Mouse (Mus musculus) G1E (cell line): ENCODE measurements around the gene Enpp3. TPM values are rescaled to one million over a fixed set of nuclear protein-coding genes. Genes with fewer than 3 reads are reported as not detected.
A peak's percentile ranks its signal among the peaks of the same experiment; 100 is the strongest.

Source experiments
- ATAC-seq: 2 replicates; pipeline ENCODE4 v1.8.0; 2016; ENCODE audit warnings: mild to moderate bottlenecking; ENCODE audit not compliant: insufficient number of reproducible peaks, poor library complexity, low FRiP score, severe bottlenecking; ENCODE audit errors: extremely low read depth
- DNase-seq: peaks from one replicate; pipeline ENCODE4 v3.0.0; 2012; ENCODE audit warnings: low spot score
- H3K27me3 ChIP-seq: 2 replicates; pipeline ENCODE4 v1.6.1; 2012; ENCODE audit warnings: mild to moderate bottlenecking, low read length, inconsistent platforms; ENCODE audit not compliant: insufficient read depth
- H3K36me3 ChIP-seq: replicated peaks from 2 replicates; pipeline ENCODE3; 2012; ENCODE audit warnings: mild to moderate bottlenecking, inconsistent platforms
- H3K4me1 ChIP-seq: 2 replicates; pipeline ENCODE4 v1.6.1; 2012; ENCODE audit warnings: low read depth, low read length, inconsistent platforms, mixed read lengths; ENCODE audit not compliant: insufficient read depth
- H3K4me3 ChIP-seq: 2 replicates; pipeline ENCODE4 v1.5.1; 2012; ENCODE audit warnings: low read depth, mild to moderate bottlenecking, inconsistent platforms, low read length, moderate library complexity, mixed read lengths
- H3K9me3 ChIP-seq: replicated peaks from 2 replicates; pipeline ENCODE4 v1.6.1; 2012; ENCODE audit warnings: inconsistent platforms
- CTCF ChIP-seq: IDR thresholded peaks from 2 replicates; pipeline ENCODE4 v1.5.1; 2012; ENCODE audit warnings: low read depth, low read length, inconsistent platforms, mixed read lengths
- GATA1 ChIP-seq: IDR thresholded peaks from 2 replicates; pipeline ENCODE4 v1.6.1; 2012; ENCODE audit warnings: borderline replicate concordance, low read length, inconsistent platforms, mixed read lengths
- GATA2 ChIP-seq: IDR thresholded peaks from 2 replicates; pipeline ENCODE4 v1.6.1; 2012; ENCODE audit warnings: low read depth, low read length, inconsistent platforms, borderline replicate concordance
- POLR2AphosphoS5 ChIP-seq: IDR thresholded peaks from 2 replicates; pipeline ENCODE4 v1.6.1; 2012; ENCODE audit warnings: low read depth, low read length, inconsistent platforms; ENCODE audit not compliant: insufficient replicate concordance
- TAL1 ChIP-seq: conservative IDR thresholded peaks from 2 replicates; pipeline ENCODE4 v1.6.1; 2012; ENCODE audit warnings: low read depth, low read length, inconsistent platforms, mixed read lengths
- polyA plus RNA-seq: library from polyadenylated mRNA; stranded (reverse); fragments of >175 nt; gene quantifications from 2 replicates; pipeline ENCODE4 v1.2.3, GENCODE M21; 2012
- total RNA-seq, 2 experiments: library from RNA; stranded (forward) in 1 of 2; stranded (reverse) in 1 of 2; fragments of 200-1000 nt in 1 of 2; fragments of >200 nt in 1 of 2; fragmentation: Nextera tagmentation in 1 of 2; gene quantifications; 2 replicates each; pipeline ENCODE4 v1.2.3; 2014 to 2017

Enpp3 gene
- total RNA-seq (2014; fragmentation: Nextera tagmentation): 0.63 TPM in 1 of 2 replicates, not detected in the other
- total RNA-seq (2017): 0.12 and 0.27 TPM in 2 replicates
- polyA plus RNA-seq: not detected in 2 replicates

DNA sequence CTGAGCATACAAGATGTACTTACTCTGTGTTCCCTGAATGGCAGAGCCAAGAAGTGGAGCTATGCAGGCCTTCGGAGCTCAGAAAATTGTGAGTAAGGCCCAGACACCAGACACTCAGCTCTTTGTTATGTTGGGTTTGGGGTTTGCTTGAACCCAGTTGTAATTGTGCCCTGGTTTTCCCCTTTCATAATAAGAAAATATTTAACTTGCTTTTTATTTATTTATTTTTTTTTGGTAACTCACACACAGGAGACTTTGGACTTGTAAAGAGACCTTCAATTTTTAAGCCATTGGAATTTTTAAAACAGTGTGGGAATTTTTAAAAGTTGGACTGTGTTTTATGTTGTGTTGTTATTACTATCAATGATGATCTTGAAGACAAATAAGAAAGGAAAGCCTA lies at the start of gene Enpp3:
Gene Enpp3, minus strand, starts transcription at position 148 of the 400 bp plus-strand sequence.
- H3K9me3 ChIP-seq: peaks cover 17% of the 10 kb centered on the region
- H3K4me1 ChIP-seq: no peaks in the 10 kb centered on the region; the same call in 1 of the 2 replicates
- ATAC-seq: no peak
- H3K27me3 ChIP-seq: no peaks in the 10 kb centered on the region
- no peak within 1 kb of the TSS for H3K4me3 ChIP-seq
- no peak for TF ChIP-seq POLR2AphosphoS5
- no peaks in the 10 kb centered on the region for H3K36me3 ChIP-seq
- no peak for DNase-seq

DNA sequence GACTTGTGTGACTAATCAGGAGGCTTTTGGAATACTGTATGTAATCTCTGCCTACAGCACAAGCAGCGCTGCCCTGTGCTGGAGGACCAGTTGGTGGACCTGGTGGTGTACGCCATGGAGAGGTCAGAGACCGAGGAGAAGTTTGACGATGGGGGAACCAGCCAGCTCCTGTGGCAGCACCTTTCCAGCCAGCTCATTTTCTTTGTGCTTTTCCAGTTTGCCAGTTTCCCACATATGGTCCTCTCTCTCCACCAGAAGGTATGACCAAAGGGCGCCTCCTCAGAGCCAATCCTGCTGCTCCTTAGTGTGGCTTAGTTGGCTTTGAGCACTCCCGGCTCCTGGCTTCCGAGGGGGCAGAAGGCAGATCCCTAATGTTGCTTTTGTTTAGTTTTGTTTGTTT lies 45.7 kb upstream of the Enpp3 start:
- H3K27me3 ChIP-seq: no peaks in the 10 kb centered on the region
- peaks cover 87% of the 10 kb centered on the region for H3K36me3 ChIP-seq
- no peaks in the 10 kb centered on the region for H3K9me3 ChIP-seq
- DNase-seq (no peak), ATAC-seq (no peak)
- TF ChIP-seq GATA2 (no peak), GATA1 (no peak), CTCF (no peak), TAL1 (no peak), POLR2AphosphoS5 (no peak)
- no peak overlapping the region for H3K4me3 ChIP-seq
- H3K4me1 ChIP-seq: no peaks in the 10 kb centered on the region

GRCm38 (mm10) chr10:24886008-24886407 lies 43.4 kb upstream of the Enpp3 start:
- no peak for DNase-seq
- H3K4me1 ChIP-seq: no peaks in the 10 kb centered on the region
- H3K27me3 ChIP-seq: no peaks in the 10 kb centered on the region
- peaks cover 92% of the 10 kb centered on the region for H3K36me3 ChIP-seq
- no peak for TF ChIP-seq GATA2
- no peak for TF ChIP-seq POLR2AphosphoS5
- peak; percentile 28; the same call in 1 of the 2 replicates for TF ChIP-seq CTCF
- no peak for TF ChIP-seq TAL1
- TF ChIP-seq GATA1: no peak
- H3K9me3 ChIP-seq: no peaks in the 10 kb centered on the region
- peak; percentile 54 for ATAC-seq
- H3K4me3 ChIP-seq: no peak overlapping the region

GRCm38 (mm10) chr10:24873624-24874023 lies 31.0 kb upstream of the Enpp3 start:
- no peak for ATAC-seq
- no peak for DNase-seq
- Histone ChIP-seq H3K4me3 (no peak overlapping the region), H3K27me3 (no peaks in the 10 kb centered on the region), H3K4me1 (peaks cover 6% of the 10 kb centered on the region; the same call in 1 of the 2 replicates), H3K9me3 (no peaks in the 10 kb centered on the region), H3K36me3 (peaks cover 64% of the 10 kb centered on the region)
- 0 out of 2 replicates have a peak, but pooled peaks have one; percentile 27 for TF ChIP-seq CTCF
- no peak for TF ChIP-seq POLR2AphosphoS5

DNA sequence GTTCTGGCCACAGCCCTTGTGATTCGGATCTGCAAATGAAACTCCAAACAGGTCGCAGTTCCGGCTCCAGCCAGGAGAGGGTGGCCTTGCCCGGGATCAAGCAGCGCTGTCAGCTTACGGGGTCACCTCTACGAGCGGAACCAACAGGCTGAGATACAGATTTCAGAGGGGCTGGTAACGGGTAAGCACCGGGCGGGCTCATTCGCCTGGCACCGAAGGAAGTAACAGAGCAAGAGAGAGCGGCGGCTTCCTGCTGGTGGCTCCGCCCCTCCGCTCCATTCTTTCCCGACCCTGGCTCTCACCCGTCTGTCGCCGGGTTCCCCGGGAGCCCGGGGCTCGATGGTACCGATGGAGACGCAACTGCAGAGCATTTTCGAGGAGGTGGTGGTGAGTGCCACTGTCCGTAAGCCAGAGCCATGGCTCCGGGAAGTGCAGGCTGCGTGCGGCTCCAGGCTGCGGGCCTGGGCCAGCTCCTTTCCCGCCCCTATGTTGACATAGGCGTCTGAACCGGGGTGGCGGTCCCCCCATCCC lies 27.2 kb upstream of the Enpp3 start, which contains the start of gene Med23:
Gene Med23, plus strand, starts transcription at position 227 of the 531 bp plus-strand sequence.
- H3K9me3 ChIP-seq: no peaks in the 10 kb centered on the region
- ATAC-seq (peak; percentile 100), DNase-seq (peak; percentile 76)
- H3K27me3 ChIP-seq: no peaks in the 10 kb centered on the region; the same call in 1 of the 2 replicates
- peaks cover 30% of the 10 kb centered on the region for H3K36me3 ChIP-seq
- peaks cover 6% of the 10 kb centered on the region; the same call in 1 of the 2 replicates for H3K4me1 ChIP-seq
- H3K4me3 ChIP-seq: peak within 1 kb of the TSS; percentile 91
- peak; percentile 75; the same call in 1 of the 2 replicates for TF ChIP-seq CTCF
- TF ChIP-seq POLR2AphosphoS5: no peak

GRCm38 (mm10) chr10:24864434-24864833 lies 21.8 kb upstream of the Enpp3 start:
- peaks cover 2% of the 10 kb centered on the region; the same call in 1 of the 2 replicates for H3K4me1 ChIP-seq
- no peak overlapping the region for H3K4me3 ChIP-seq
- H3K9me3 ChIP-seq: no peaks in the 10 kb centered on the region
- no peak for DNase-seq
- H3K36me3 ChIP-seq: no peaks in the 10 kb centered on the region
- no peaks in the 10 kb centered on the region; the same call in 1 of the 2 replicates for H3K27me3 ChIP-seq
- ATAC-seq: no peak
- TF ChIP-seq GATA1: no peak
- no peak for TF ChIP-seq POLR2AphosphoS5
- no peak for TF ChIP-seq TAL1
- TF ChIP-seq GATA2: no peak
- TF ChIP-seq CTCF: no peak

DNA sequence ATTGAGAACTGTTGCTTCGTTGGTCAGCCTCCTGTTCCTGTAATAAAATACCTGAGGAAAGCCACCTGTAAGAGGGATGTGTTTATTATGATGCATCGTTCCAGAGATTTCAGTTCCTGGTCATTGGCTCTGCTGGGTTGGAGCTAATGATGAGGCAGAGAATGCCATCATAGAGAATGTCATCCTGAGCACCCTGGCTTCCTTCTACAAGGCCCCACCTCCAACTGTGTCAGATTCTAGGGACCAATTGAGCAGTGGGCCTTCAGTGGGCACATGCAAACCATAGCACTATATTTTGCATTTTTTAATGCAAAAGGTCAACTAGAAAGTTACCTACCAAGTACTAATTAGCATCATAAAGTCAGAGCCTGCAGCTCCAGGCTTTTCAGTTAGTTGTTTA lies 20.5 kb upstream of the Enpp3 start:
- no peak for ATAC-seq
- no peak for DNase-seq
- Histone ChIP-seq H3K36me3 (no peaks in the 10 kb centered on the region), H3K4me1 (peaks cover 2% of the 10 kb centered on the region; the same call in 1 of the 2 replicates), H3K4me3 (no peak overlapping the region), H3K27me3 (no peaks in the 10 kb centered on the region), H3K9me3 (no peaks in the 10 kb centered on the region)
- TF ChIP-seq CTCF (no peak), GATA1 (no peak), TAL1 (no peak), GATA2 (no peak), POLR2AphosphoS5 (no peak)
